Mouse (Mus musculus): ENCODE data around the gene Krt36. TPM values are rescaled to one million over a fixed set of nuclear protein-coding genes. Genes with fewer than 3 reads are reported as not detected.

Krt36 gene
- total RNA-seq (2021), result 0.18 TPM in 1 of 2 replicates, not detected in the other
- long read RNA-seq, result 0 reads

DNA sequence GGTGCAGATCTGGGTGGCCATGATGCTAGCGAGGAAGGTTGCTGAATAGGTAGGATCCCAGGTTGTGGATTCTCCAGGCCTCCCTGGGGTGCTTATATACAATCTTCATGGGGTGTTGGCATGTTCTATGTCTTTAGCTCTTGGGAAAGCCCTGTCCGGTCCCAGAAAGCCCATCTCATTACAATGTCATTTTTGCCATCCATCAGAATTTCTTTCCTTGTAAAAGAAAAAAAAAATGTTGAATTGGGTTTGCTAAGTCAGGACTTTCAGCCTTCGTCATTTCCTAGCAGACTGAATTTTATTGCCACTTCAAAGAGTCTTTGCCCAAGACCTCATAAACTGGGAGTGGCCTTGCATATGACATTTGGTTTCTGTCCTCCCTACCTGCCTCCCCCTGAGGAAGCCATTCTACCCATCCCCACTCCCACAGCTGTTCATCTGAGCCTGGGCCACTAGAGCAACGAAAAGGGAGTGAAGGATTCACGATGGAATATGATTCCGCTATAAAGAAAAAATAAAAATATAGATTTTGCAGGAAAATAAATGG, at the start of gene Krt36:
Gene Krt36, minus strand, starts transcription at position 51 of the 547 bp plus-strand sequence.
- DNase-seq, result no peak

DNA sequence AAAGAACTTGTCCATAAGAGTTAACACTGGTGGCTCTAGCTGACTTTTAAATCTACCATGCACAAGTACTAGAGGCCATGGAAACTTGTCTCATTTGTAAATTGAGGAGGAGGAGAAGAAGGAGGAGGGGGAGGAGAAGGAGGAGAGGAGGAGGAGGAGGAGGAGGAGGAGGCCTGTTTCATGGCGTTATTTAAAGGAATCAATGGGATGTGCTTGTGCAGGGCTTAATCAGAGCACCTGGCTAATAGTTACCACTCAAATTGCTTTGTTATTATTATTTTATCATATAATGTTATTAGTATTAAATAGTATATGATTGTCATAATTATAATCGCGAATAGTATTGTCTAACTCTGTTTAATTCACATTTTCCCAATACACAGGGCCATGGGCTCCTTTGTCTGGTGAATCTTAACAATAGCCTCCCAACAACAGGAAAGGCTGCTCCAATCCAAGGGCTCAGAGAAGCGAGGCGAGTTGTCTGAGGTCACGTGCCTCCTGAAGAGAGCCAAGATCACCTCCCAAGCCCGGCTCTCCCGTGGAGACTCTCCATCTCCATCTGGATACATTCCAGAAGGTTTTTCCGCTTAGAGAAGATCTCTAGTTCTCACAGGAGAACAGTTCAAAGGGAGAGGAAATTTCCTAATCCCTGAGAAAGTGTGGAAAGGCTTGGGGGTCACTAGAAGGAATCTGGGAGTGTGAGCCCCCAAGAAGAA, 43.3 kb upstream of the Krt36 start, which contains the start of gene Krt19:
Gene Krt19, minus strand, starts transcription at position 51 of the 716 bp plus-strand sequence.
- no peak for DNase-seq

DNA sequence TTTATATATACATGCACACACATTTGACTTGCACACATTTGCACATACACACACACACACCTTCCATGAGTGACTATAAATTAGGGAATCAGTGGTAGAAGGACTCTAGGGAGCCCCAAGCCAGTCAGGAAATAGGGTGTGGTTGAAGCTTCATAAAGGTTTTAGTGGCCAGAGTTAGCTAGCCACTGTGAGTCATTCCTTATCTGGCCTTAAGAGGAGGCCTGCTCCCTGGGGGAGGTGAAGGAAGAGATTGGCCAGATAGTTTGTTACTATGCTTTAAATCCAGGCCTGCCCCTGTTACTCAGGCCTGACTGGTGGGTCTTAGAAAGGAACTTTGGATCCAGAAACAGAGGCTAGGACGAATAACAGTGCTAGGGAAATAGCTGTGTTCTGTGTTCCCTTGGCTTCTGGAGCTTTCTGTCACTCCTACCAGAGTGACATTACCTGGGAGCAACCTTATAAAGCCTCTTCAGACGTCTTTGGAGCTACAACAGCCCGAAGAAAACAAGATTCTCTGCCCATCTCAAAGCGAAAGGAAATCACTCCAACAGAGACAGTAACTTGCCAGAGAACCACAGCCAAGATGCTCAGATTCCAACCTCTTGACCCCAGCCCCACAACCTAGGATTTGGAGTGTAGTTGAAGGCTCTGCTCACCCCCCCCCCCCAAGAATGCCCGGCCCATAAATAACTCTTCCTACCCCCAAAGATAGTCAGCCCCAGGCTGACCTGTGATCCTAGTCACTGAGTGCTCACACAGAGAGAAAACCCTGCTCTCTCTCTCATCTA, 42.3 kb upstream of the Krt36 start:
- DNase-seq, result no peak

DNA sequence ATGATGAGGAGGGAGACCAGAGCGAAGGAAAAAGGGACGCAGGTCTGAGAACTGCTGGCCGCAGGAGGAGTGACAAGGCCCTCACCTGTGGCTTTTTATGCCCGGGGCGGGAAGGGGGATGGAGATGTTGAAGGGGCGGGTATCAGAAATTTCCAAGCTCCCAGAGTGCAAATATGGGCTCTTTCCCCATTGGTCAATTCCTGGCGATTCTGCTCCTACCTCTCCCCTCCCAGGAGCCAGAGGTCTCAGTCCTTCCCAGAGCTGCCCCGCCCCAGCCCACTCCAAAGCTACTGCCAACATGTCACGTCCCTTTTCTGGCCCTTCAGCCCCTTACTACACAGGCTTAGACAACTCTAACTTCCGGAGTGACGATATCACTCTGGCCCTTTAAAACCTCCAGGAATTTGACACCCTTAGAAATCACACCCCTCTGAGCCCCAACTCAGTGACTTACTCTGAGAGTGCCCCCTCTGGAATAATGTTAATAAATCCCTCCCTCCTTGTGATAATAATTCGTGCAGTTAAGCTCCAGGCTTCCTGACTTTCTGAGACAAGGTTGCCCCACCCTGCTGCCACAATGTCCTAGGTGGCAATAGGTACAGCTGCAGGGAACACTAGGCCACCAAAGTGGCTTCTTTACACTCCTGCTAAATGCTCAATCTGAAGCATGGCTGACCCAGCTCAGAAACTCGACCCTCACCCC, 40.6 kb upstream of the Krt36 start:
- DNase-seq, result no peak

DNA sequence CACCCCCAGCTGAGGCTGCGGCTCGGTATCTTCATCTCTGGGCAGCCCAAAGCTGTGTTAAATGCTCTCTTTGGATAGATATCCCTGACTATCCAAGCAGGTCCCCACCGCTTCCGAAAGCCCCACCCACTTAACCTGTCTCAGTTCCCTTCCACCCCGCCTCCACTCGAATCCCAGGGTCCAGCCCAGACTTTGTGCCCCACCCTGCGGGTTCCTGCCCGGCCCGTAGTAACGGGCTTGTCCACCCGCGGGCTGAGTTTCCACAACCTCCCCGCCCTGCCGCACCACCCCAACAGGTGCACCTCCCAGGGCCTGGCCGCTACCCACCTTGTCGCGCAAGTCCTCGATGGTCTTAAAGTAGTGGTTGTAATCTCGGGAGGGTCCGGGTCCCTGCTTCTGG, 39.7 kb upstream of the Krt36 start:
- no peak for DNase-seq

DNA sequence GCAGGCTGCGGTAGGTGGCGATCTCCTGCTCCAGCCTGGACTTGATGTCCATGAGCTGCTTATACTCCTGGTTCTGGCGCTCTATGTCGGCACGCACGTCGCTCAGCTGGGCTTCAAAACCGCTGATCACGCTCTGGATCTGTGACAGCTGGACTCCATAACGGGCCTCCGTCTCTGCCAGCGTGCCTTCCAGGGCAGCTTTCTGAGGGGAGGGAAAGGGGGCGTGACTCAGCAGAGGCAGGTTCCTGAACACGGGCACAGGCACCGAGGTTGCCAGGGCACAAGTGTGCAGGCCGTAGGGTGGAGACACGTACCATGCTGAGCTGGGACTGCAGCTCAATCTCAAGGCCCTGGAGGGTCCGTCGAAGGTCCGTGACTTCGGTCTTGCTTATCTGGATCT, 35.5 kb upstream of the Krt36 start:
- peak; percentile 4 for DNase-seq

DNA sequence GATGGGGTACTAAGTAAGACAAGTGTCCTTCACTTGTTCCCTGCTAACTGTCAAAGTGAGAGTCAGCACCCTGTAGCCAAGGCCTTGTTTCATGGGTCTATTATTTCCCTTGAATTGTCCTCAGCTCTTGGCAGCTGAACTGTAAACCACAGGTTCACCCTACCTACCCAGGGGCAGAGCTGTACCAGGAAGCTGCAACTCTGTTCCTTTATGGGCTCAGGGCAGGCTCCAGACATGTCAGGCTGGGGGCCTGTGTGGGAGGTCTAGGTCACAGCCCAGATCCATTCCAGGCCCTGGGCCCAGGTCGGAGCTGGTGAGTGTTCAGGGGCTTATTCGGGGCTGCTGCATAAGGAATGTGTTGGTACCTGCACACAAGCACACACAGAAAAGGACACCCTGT, 34.0 kb upstream of the Krt36 start:
- no peak for DNase-seq

DNA sequence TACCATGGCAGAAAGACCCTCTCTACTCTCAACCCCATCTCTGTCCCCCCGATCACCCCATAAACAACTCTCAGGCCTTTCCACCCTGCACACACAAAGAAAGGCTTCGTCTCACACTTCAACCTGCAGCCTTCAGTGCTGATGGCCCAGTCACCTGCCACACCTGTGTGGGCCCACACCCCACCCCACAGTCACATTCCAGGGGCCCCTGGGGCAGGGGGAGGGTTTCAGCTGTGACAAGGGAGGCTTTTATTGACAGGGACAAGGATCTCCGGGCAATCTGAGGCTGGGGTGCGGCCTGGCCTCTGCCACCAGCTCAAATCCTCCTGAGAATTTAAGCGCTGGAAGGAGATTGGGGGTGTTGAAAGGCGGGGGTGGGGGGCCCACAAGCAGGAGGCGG, 33.4 kb upstream of the Krt36 start:
- DNase-seq, result no peak

DNA sequence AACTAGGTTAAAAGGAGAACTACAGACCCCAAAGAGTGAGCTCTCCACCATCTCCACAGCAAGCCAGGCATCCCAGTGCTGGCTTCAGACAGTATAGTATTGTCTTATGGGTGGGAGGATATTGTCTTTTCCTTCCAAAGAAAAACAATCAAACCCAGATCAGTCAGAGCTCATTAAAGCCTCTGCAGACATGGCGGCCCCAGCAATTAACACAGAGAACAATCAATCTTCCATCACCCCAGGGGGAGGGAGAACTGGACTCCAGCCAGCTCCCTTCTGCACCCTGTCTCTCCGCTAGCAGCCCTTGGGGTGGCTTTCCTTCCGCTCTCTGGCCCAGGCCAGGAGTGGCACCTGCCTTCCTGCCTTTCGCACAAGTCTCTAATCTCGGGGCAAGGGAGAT, 32.3 kb upstream of the Krt36 start:
- DNase-seq, result no peak

DNA sequence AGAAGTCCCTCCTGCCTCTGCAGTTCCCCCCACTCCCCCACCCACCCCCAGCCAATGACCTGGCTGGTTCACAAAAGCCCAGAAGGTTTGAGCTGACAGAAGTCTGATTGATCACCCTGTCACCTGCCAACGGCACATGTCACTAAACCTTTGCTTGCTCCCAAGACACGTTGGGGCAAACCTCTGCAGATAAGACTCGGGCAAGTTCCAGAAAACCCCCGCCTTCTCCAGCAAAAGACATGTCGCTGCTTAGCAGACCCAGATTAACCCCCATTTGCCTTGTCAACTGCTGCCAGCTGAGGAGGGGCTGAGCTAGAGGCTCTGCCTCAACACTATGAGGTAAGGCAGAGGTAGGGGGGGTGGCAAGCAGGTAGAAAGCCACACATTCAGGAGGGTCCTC, 31.1 kb upstream of the Krt36 start:
- no peak for DNase-seq

DNA sequence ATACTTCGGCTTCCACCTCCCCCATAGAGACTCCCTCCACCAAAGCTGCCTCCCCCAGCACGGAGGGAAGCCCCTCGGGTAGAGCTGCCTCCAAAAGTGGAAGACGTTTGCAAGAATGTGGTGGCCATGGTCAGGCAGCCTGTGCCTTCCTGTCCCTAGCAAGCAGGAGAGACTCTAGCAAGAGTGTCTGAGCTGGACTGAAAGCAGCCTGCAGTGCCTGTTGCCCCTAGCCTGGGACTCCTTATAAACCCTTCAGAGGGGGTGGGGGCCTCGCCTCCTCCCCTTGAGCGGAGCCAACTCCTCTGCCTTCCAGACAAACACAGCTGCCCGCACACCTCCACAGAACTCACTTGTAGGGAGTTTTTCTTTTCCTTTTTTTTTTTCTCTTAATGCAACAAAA, 30.3 kb upstream of the Krt36 start, which contains the start of gene Krt15:
Gene Krt15, minus strand, starts transcription at position 198 of the 400 bp plus-strand sequence.
- DNase-seq, result no peak

DNA sequence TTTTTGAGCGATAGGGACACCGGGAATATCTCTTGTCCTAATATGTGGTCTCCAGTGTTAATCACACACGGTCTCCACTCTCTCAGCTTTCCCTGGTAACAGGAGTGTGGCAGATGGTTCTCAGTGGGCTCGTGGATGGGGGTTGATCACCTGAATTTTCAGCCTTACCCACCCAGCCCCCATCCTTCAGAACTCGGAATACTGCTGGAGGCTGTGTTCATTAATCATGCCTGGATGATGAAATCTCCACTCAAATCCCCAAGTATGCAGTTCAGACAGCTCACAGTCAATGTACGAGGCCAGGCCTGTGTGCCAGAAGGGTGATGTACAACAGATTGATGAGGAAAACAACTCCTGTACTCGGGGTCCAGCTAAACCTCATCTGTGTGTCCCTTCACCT, 19.5 kb upstream of the Krt36 start:
- DNase-seq, result no peak

DNA sequence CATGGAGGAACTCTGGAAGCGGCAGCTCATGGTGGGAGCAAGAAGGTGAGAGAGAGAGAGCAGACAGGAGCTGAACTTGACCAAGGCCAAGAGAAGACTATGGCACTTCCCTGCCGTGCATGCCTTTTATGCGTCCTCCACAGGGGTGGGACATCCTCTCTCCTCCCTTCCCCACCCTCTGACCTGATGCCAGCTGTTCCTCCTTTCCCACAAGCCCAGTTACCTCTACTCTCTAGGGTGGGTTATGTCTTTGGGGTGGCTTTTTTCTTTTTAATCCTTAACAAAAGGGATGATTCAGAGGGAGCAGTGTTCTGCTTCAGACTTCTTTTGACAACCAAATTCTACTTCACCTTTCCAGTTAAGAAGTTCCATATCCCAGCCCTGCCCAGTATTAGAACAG, 16.0 kb upstream of the Krt36 start, which contains the start of gene Krt13:
Gene Krt13, minus strand, starts transcription at position 101 of the 400 bp plus-strand sequence.
- no peak for DNase-seq

DNA sequence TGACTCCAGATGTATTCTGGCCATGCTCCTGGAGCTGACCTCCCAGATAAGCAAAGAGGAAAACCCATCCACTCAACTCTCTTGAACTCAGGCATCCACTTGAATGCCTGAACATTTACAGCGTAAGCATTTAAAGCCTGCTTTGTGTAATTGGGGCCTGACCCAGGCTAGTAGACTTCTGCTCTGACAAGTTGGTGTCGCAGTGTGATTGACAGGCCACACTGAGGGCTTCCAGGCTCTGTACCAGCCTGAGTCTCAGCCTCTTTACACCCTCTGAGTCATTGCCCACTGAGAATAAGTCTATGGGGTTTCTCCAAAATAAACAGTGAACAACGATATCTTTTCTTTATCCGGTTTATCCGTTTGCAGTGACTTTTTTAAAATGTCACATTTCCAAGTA, 14.9 kb upstream of the Krt36 start:
- DNase-seq, result no peak

DNA sequence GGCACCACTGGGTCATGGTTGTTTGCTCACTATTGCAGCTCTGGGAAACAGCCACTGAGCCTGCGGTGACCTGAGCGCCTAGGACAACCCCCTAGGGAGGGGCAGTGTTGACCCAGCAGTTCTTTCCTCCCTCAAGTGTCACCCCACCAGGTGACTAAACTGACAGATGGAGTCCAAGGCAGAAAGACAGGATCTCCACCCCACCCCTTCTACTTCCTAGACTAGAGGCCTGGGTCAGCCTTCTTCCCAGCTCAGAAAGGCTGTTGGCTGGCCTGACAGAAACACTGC, 8.3 kb upstream of the Krt36 start:
- peak; percentile 43 for DNase-seq

DNA sequence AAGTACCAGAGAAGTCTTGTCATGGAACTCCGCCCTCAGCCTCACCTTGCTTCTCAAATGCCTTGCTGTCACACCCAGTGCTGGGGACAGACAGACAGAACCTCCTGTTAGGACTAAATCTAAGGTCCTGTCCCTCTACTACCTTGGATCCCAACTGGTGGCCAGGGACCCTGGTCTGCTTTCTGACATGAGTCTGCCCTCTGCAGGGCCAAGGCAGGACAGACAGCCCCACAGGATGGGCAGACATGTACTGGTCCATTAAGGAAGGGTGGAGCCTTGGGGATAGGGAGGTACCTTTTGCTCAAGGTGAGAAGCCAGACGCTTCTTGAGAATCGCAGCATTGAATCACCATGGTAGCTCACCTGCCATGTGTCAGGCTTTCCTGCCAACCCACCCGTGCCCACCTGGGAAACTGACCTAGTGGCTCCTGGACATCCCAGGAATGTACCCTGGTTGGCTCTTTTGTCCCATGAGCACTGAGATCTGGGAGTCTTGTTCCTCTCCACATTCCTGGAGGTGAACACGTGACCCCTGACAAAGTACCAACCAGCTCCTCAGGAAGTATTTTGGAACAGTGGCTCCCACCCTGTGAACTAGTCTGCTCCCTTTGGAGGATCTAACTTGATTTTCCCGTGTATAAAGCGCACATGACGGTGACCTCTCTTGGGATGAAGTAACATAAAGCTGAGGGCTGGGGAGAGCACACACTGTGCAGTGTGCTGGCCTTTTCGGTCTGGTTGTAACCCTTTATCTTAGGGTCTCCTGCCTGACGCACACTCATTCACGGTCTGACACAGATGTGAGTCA, 7.7 kb upstream of the Krt36 start:
- no peak for DNase-seq

DNA sequence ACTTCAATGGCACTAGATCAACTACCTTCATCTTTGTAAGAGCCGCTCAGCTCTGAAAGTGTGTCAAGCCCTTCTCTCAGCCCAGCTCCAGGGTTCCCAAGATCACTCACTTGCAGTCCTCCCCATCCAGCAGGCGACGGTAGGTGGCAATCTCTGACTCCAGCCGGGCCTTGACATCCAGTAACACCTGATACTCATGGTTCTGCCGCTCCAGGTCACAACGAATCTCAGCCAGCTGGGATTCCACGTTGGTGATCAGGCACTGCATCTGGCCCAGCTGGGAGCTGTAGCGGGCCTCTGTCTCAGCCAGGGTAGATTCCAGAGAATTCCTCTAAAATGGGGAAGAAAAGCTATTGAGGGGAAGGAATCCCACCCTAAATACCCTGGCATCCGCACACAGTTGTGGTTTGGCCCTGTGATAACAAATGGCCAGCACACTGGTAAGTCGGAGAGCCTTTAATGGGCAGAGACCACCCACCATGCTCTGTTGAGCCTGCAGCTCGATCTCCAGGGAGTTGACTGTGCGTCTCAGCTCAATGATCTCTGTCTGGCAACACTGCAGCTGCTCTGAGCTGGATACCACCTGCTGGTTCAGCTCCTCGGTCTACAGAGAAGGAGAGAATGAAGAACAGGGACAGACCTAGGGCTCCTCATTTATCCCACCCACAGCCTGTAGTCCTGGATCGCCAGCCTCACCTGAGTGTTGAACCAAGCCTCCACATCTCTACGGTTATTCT, 2.6 kb downstream of the Krt36 start:
- no peak for DNase-seq

DNA sequence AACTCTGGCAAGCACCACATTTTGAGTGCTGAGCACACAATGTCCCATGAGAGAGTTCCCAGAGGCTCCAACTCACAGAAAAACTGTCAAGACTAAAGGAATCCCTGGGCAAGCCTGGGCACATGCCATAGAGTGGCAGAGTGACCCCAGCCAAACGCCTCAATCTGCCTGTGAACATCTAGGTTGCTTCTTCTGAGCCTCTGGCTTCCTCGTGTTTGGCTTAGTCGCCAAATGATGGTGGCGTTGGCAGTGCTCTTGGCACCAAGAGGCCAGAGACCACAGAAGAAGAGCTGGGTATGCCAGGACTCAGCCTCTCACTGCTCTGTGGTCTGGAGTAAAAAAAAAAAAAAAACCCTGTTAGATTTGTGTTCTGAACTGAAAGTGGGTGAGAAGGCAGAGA, 5.0 kb downstream of the Krt36 start:
- no peak for DNase-seq

DNA sequence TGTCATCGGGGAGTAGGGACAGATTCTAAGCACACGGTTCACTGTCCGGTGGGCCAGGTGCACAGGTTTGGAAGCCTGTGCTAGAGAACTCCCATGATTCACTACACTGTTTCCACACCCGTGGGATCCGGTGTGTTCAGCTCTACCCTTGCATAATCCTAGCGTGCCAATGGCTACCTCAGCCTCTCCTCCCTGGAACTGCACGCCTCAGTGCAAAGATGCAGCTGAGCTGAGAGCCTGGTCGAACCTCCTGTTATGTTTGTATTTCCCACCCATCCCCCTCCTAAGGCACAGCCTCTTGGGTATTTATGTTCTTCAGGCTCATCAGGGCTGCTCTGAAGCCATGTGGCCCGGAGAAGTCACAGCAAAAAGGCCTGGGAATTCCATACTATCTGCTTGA, 7.6 kb downstream of the Krt36 start:
- DNase-seq, result no peak

DNA sequence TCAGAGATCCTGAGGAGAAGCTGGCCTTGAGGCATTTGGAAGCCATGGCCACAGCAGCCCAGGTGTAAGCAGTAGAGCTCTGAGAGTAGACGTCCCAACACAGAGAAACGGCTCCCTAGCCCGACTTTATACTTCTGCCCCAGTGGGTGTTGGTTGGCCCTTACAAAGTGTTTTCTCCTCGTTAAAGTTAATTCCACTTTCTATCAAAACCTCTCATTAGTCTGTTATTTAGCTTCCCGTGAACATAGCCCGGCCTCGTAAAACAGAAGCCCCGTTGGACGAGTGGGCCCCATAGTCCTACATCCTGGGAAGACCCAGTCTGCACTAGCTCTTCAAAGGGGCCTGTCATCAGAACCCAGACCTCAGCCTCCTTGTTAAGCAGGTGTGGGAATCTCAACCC, 9.3 kb downstream of the Krt36 start, which contains the start of gene Krt35:
Gene Krt35, minus strand, starts transcription at position 101 of the 400 bp plus-strand sequence.
- DNase-seq, result no peak

DNA sequence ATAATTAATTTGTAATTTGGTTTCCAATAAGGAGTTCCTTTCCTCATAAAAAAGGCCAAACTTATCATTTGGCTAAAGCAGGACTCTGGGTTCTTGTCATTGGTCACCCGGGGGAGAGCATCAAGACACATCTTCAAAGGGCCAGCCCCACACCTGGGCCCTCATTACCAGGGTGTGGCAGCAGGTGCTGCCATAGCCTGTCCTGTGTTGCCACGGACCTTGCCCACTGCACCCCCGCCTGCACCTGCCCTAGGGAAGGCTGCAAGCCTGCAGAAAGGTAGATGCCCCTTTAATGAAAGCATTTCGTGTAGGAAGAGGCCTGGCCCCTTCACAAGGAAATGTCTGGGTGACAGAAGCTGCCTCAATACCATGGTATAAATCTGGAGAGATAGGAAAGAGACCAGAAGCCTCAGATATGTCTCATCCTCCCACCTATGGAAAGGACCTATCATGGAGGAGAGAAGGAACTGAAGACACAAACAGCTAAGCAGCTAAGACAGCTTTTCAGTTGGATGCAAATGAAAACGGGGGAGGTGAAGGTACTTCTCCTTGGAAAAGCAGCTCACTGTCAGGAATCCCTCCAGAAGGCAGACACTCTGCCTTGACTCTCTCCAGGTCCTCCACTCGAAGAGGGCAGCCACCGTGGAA, 16.9 kb downstream of the Krt36 start:
- DNase-seq, result no peak

Measured in adrenal gland, postnatal 25 days (tissue).